8 mouse cellular contexts compared by ENCODE assay signal in genomic region chr17:74395383-74396065, GRCm38 (mm10). TPM values are rescaled to one million over a fixed set of nuclear protein-coding genes. Genes with fewer than 3 reads are reported as not detected.
DNase-seq lines count a peak whose midpoint lies in the region; ATAC-seq and TF ChIP-seq lines count a peak whose summit lies in the region.

TSS of gene Slc30a6 (plus strand) at chr17:74395608.

- TF ChIP-seq POLR2A in cortical plate, adult 2 months (IDR thresholded peaks at IDR 0.05; ENCODE audit: extremely low read depth, insufficient read depth, low read length): peak; percentile 97

- DNase-seq in gastrocnemius, adult 8-10 months (ENCODE audit: low spot score in 2 of 2): peak; percentile 95 to 96
- peak; percentile 85 for DNase-seq in hindlimb bud, embryonic 11.5 days (ENCODE audit: extremely low spot score, low read depth, low spot score)
- peak; percentile 88 to 97 for DNase-seq in left cerebral cortex, adult 8-10 months (ENCODE audit: low spot score in 2 of 2)
- peak; percentile 98 for DNase-seq in right cerebral cortex, postnatal 10 days (ENCODE audit: low spot score in 2 of 2)
- DNase-seq in urinary bladder, postnatal 25 days (ENCODE audit: low spot score): peak; percentile 95

- no peaks in the 10 kb centered on the region for H3K9me3 ChIP-seq in megakaryocyte, embryonic 14.5 days

- peak; percentile 98 for ATAC-seq in activated CD4-positive, CD25-positive, alpha-beta regulatory T cell, adult 4 months

- TF ChIP-seq CTCF in cortical plate, adult 2 months (IDR thresholded peaks at IDR 0.05; ENCODE audit: extremely low read depth, insufficient read depth, low read length): no peak

- peaks cover 6% of the 10 kb centered on the region; the same call in 1 of the 2 replicates for H3K4me1 ChIP-seq in cortical plate, adult 2 months (ENCODE audit: control insufficient read depth, insufficient read depth, low read length)
- peaks cover 20% of the 10 kb centered on the region for H3K4me1 ChIP-seq in megakaryocyte, embryonic 14.5 days

- H3K27me3 ChIP-seq in megakaryocyte, embryonic 14.5 days (replicated peaks): no peaks in the 10 kb centered on the region

- 0 out of 2 replicates have a peak within 1 kb of the TSS, but pooled peaks have one; percentile 12 for H3K27ac ChIP-seq in cortical plate, adult 2 months (ENCODE audit: insufficient read depth, low read length)

- H3K4me3 ChIP-seq in cortical plate, adult 2 months (ENCODE audit: insufficient read depth, low read length): peak within 1 kb of the TSS; percentile 52
- peak within 1 kb of the TSS; percentile 95 for H3K4me3 ChIP-seq in megakaryocyte, embryonic 14.5 days (replicated peaks)

- peaks cover 4% of the 10 kb centered on the region for H3K36me3 ChIP-seq in megakaryocyte, embryonic 14.5 days (replicated peaks; ENCODE audit: low read length)

RNA-seq across cellular contexts. Expression of gene Slc30a6, which starts in this region (rescaled TPM):
- 10 to 100 TPM; 28.4 to 35.8 TPM for polyA plus RNA-seq in activated CD4-positive, CD25-positive, alpha-beta regulatory T cell, adult 4 months (2017; shearing (Covaris generic))
- polyA plus RNA-seq in cortical plate, adult 2 months (2012; rRNA removed): 23.6 and 25.1 TPM in 2 replicates
- total RNA-seq in gastrocnemius, adult 8-10 months (2022): 1 to 10 TPM; 4.3 to 7.2 (median 6.2) TPM
- total RNA-seq in left cerebral cortex, adult 8-10 months (2022): 10 to 100 TPM; 13.7 to 17.6 (median 15.2) TPM
- polyA plus RNA-seq in megakaryocyte, embryonic 14.5 days (2012; ENCODE audit: insufficient read depth, low replicate concordance): 1.3 TPM in 1 of 2 replicates, not detected in the other

Comparison
In these comparisons a context has a peak if more than half of its experiments do, and no peak if none do; other contexts are left out.
1. Peak in every context shown above with its lines: DNase-seq, ATAC-seq, H3K4me3 ChIP-seq and H3K27ac ChIP-seq.
2. RNA of gene Slc30a6 (polyA plus RNA-seq): 28.4 to 35.8 TPM in activated CD4-positive, CD25-positive, alpha-beta regulatory T cell, adult 4 months and 23.6 to 25.1 TPM in cortical plate, adult 2 months; 1.3 TPM in megakaryocyte, embryonic 14.5 days; every median in the first group is over 10 times any median in the second.